10 mouse cellular contexts compared by ENCODE assay signal in the genomic region with DNA sequence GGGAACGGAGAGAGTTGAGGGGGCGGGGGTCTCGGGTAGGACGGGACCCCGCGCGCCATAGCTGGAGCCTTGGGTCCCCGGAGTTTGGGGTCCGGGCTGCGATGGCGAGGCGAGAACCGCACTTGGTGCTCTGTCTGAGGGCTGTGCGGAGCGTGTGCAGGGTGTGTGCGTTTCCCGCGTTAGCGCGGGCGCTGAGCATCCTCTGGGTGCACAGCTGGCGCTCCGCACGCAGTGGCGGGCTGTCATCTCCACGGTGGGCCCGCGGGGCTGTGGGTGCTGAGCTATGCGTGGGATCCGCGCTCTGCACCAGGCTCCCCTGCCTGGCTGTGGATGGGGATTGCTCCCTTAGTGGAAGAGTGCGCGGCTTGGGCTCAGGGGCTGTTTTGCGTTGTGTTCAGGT. TPM values are rescaled to one million over a fixed set of nuclear protein-coding genes. Genes with fewer than 3 reads are reported as not detected.
DNase-seq lines count a peak whose midpoint lies in the region; ATAC-seq and TF ChIP-seq lines count a peak whose summit lies in the region.
"Had no signal": no experiment of that assay in that cellular context is flagged by ENCODE, and none has a peak within 500 bp of the region (broad histone marks: within the 10 kb centered on the region; RNA-seq: fewer than 3 reads in every experiment).

No protein-coding gene starts in this region.

- H3K27ac ChIP-seq in liver, embryonic 12.5 days = no peak overlapping the region
- H3K27ac ChIP-seq in liver, postnatal 0 days (ENCODE audit: low read depth) = no peak overlapping the region
- no peak overlapping the region for H3K27ac ChIP-seq in forebrain, embryonic 13.5 days
- H3K27ac ChIP-seq in intestine, postnatal 0 days (ENCODE audit: low read depth, low read length) = no peak overlapping the region
- no peak overlapping the region for H3K27ac ChIP-seq in olfactory bulb, adult 2 months (ENCODE audit: insufficient read depth, low read depth, low read length)

- H3K4me3 ChIP-seq in liver, embryonic 12.5 days = peak overlapping the region; percentile 16
- H3K4me3 ChIP-seq in liver, postnatal 0 days (ENCODE audit: low read depth, low read length) = no peak overlapping the region
- peak overlapping the region; percentile 32 for H3K4me3 ChIP-seq in forebrain, embryonic 13.5 days
- H3K4me3 ChIP-seq in intestine, postnatal 0 days (ENCODE audit: low read depth, low read length) = peak overlapping the region; percentile 29
- peak overlapping the region; percentile 46 for H3K4me3 ChIP-seq in olfactory bulb, adult 2 months (ENCODE audit: insufficient read depth, low read depth, low read length)

- no peaks in the 10 kb centered on the region for H3K36me3 ChIP-seq in liver, embryonic 12.5 days
- H3K36me3 ChIP-seq in liver, postnatal 0 days (replicated peaks; ENCODE audit: insufficient read depth, low read length) = no peaks in the 10 kb centered on the region
- H3K36me3 ChIP-seq in forebrain, embryonic 13.5 days (ENCODE audit: poor library complexity, severe bottlenecking) = no peaks in the 10 kb centered on the region
- no peaks in the 10 kb centered on the region for H3K36me3 ChIP-seq in intestine, postnatal 0 days (ENCODE audit: control insufficient read depth, insufficient read depth)

- 0 out of 2 replicates have a peak, but pooled peaks have one; percentile 1 for TF ChIP-seq POLR2A in olfactory bulb, adult 2 months (IDR thresholded peaks at IDR 0.05; ENCODE audit: insufficient read depth, low read depth, low read length)

- no peaks in the 10 kb centered on the region for H3K9me3 ChIP-seq in liver, embryonic 12.5 days (replicated peaks)
- H3K9me3 ChIP-seq in liver, postnatal 0 days (ENCODE audit: low read length) = no peaks in the 10 kb centered on the region
- H3K9me3 ChIP-seq in forebrain, embryonic 13.5 days (replicated peaks) = no peaks in the 10 kb centered on the region
- no peaks in the 10 kb centered on the region for H3K9me3 ChIP-seq in intestine, postnatal 0 days (ENCODE audit: control insufficient read depth)

- H3K4me2 ChIP-seq in liver, embryonic 12.5 days = peak overlapping the region; percentile 46
- no peak overlapping the region for H3K4me2 ChIP-seq in liver, postnatal 0 days (ENCODE audit: low read depth, low read length)
- H3K4me2 ChIP-seq in forebrain, embryonic 13.5 days = peak overlapping the region; percentile 60
- peak overlapping the region; percentile 35 for H3K4me2 ChIP-seq in intestine, postnatal 0 days (replicated peaks; ENCODE audit: low read depth)

- peaks cover 31% of the 10 kb centered on the region; the same call in 1 of the 2 replicates for H3K4me1 ChIP-seq in liver, embryonic 12.5 days
- peaks cover 3% of the 10 kb centered on the region for H3K4me1 ChIP-seq in liver, postnatal 0 days (ENCODE audit: insufficient read depth)
- peaks cover 27% of the 10 kb centered on the region for H3K4me1 ChIP-seq in forebrain, embryonic 13.5 days
- H3K4me1 ChIP-seq in intestine, postnatal 0 days (replicated peaks; ENCODE audit: control insufficient read depth, insufficient read depth, low read length) = 0 out of 2 replicates have a peak, but pooled peaks cover 3% of the 10 kb centered on the region
- peaks cover 28% of the 10 kb centered on the region for H3K4me1 ChIP-seq in olfactory bulb, adult 2 months (ENCODE audit: control insufficient read depth, insufficient read depth, low read length)

- no peak for DNase-seq in liver, postnatal 0 days
- no peak for DNase-seq in right cerebral cortex, postnatal 25 days
- no peak for DNase-seq in adrenal gland, postnatal 14 days
- DNase-seq in cerebellum, adult 11 months = no peak
- DNase-seq: gastrocnemius, postnatal 36 days; left cerebral cortex, postnatal 4 days had no signal

- H3K9ac ChIP-seq in liver, embryonic 12.5 days = no peak overlapping the region
- no peak overlapping the region for H3K9ac ChIP-seq in liver, postnatal 0 days (replicated peaks)
- 0 out of 2 replicates have a peak overlapping the region, but pooled peaks have one; percentile 21 for H3K9ac ChIP-seq in forebrain, embryonic 13.5 days
- H3K9ac ChIP-seq in intestine, postnatal 0 days (ENCODE audit: low read depth, low read length) = no peak overlapping the region

- no peak for TF ChIP-seq CTCF in liver, postnatal 0 days (IDR thresholded peaks at IDR 0.05; ENCODE audit: low read depth)
- TF ChIP-seq CTCF in intestine, postnatal 0 days (IDR thresholded peaks at IDR 0.05; ENCODE audit: low read depth) = no peak
- no peak for TF ChIP-seq CTCF in olfactory bulb, adult 2 months (IDR thresholded peaks at IDR 0.05; ENCODE audit: insufficient read depth, low read depth, low read length)

- no peak for ATAC-seq in liver, embryonic 12.5 days
- no peak for ATAC-seq in liver, postnatal 0 days
- 0 out of 2 replicates have a peak, but pooled peaks have one; percentile 37 for ATAC-seq in forebrain, embryonic 13.5 days
- no peak for ATAC-seq in intestine, postnatal 0 days

- WGBS in liver, embryonic 12.5 days (ENCODE audit: insufficient replicate concordance) = 5% methylated on average over 34 of the region's 34 CpGs
- 3% methylated on average over 33 of the region's 34 CpGs for WGBS in liver, postnatal 0 days (ENCODE audit: insufficient replicate concordance)
- 2% methylated on average over 34 of the region's 34 CpGs for WGBS in forebrain, embryonic 13.5 days
- 3% methylated on average over 34 of the region's 34 CpGs for WGBS in intestine, postnatal 0 days
- 2% methylated on average over 34 of the region's 34 CpGs for WGBS in olfactory bulb, adult 2 months

- H3K27me3 ChIP-seq in liver, embryonic 12.5 days (replicated peaks) = peaks cover 100% of the 10 kb centered on the region
- H3K27me3 ChIP-seq in liver, postnatal 0 days (ENCODE audit: insufficient read depth, low read length) = peaks cover 67% of the 10 kb centered on the region
- H3K27me3 ChIP-seq in forebrain, embryonic 13.5 days = peaks cover 91% of the 10 kb centered on the region
- H3K27me3 ChIP-seq in intestine, postnatal 0 days (replicated peaks; ENCODE audit: control insufficient read depth, insufficient read depth, low read length) = peaks cover 53% of the 10 kb centered on the region

- TF ChIP-seq EP300 in liver, postnatal 0 days (IDR thresholded peaks at IDR 0.05; ENCODE audit: low read depth) = no peak

RNA-seq across cellular contexts. Expression of a gene that starts 0.5 kb away (rescaled TPM):
- polyA plus RNA-seq in liver, embryonic 12.5 days (2016; fragmentation: Nextera tagmentation; extraction: Ambion mirVana) = 0.06 and 0.10 TPM in 2 replicates
- polyA plus RNA-seq in liver, postnatal 0 days (2015; fragmentation: Nextera tagmentation; extraction: Ambion mirVana) = 0.08 and 0.20 TPM in 2 replicates
- polyA plus RNA-seq in forebrain, embryonic 13.5 days (2015; fragmentation: Nextera tagmentation; extraction: Ambion mirVana) = 0.40 and 0.64 TPM in 2 replicates
- polyA plus RNA-seq in intestine, postnatal 0 days (2015; fragmentation: Nextera tagmentation; extraction: Ambion mirVana) = 0.09 and 0.20 TPM in 2 replicates
- polyA plus RNA-seq in olfactory bulb, adult 2 months (2012; ENCODE audit: insufficient read depth, insufficient read length, low replicate concordance, missing spikeins) = not detected in 2 replicates
- total RNA-seq in adrenal gland, postnatal 14 days (2021) = 0.30 and 0.44 TPM in 2 replicates

RNA-seq across cellular contexts. Expression of a gene that starts 8.5 kb away (rescaled TPM):
- 2.4 and 2.9 TPM in 2 replicates for polyA plus RNA-seq in liver, embryonic 12.5 days (2016; fragmentation: Nextera tagmentation; extraction: Ambion mirVana)
- polyA plus RNA-seq in liver, postnatal 0 days (2015; fragmentation: Nextera tagmentation; extraction: Ambion mirVana) = 1.5 and 1.8 TPM in 2 replicates
- 0.18 and 0.21 TPM in 2 replicates for polyA plus RNA-seq in forebrain, embryonic 13.5 days (2015; fragmentation: Nextera tagmentation; extraction: Ambion mirVana)
- 46.7 and 50.4 TPM in 2 replicates for polyA plus RNA-seq in intestine, postnatal 0 days (2015; fragmentation: Nextera tagmentation; extraction: Ambion mirVana)
- not detected in 2 replicates for polyA plus RNA-seq in olfactory bulb, adult 2 months (2012; ENCODE audit: insufficient read depth, insufficient read length, low replicate concordance, missing spikeins)
- total RNA-seq in adrenal gland, postnatal 14 days (2021) = 8.4 and 10.9 TPM in 2 replicates

RNA-seq across cellular contexts. Expression of a gene that starts 27.0 kb away (rescaled TPM):
- 61.4 and 61.6 TPM in 2 replicates for polyA plus RNA-seq in liver, embryonic 12.5 days (2016; fragmentation: Nextera tagmentation; extraction: Ambion mirVana)
- 167 and 174 TPM in 2 replicates for polyA plus RNA-seq in liver, postnatal 0 days (2015; fragmentation: Nextera tagmentation; extraction: Ambion mirVana)
- 2.0 and 3.0 TPM in 2 replicates for polyA plus RNA-seq in forebrain, embryonic 13.5 days (2015; fragmentation: Nextera tagmentation; extraction: Ambion mirVana)
- polyA plus RNA-seq in intestine, postnatal 0 days (2015; fragmentation: Nextera tagmentation; extraction: Ambion mirVana) = 261 and 282 TPM in 2 replicates
- polyA plus RNA-seq in olfactory bulb, adult 2 months (2012; ENCODE audit: insufficient read depth, insufficient read length, low replicate concordance, missing spikeins) = not detected in 2 replicates
- 16.0 and 45.2 TPM in 2 replicates for total RNA-seq in adrenal gland, postnatal 14 days (2021)

RNA-seq across cellular contexts. Expression of a gene that starts 27.4 kb away (rescaled TPM):
- 6.9 and 7.2 TPM in 2 replicates for polyA plus RNA-seq in liver, embryonic 12.5 days (2016; fragmentation: Nextera tagmentation; extraction: Ambion mirVana)
- 5.6 TPM in 2 replicates for polyA plus RNA-seq in liver, postnatal 0 days (2015; fragmentation: Nextera tagmentation; extraction: Ambion mirVana)
- polyA plus RNA-seq in forebrain, embryonic 13.5 days (2015; fragmentation: Nextera tagmentation; extraction: Ambion mirVana) = 2.9 and 3.0 TPM in 2 replicates
- polyA plus RNA-seq in intestine, postnatal 0 days (2015; fragmentation: Nextera tagmentation; extraction: Ambion mirVana) = 13.1 and 18.8 TPM in 2 replicates
- polyA plus RNA-seq in olfactory bulb, adult 2 months (2012; ENCODE audit: insufficient read depth, insufficient read length, low replicate concordance, missing spikeins) = not detected in 2 replicates
- total RNA-seq in adrenal gland, postnatal 14 days (2021) = 3.9 and 4.7 TPM in 2 replicates

RNA-seq across cellular contexts. Expression of a gene that starts 30.7 kb away (rescaled TPM):
- 2.1 TPM in 2 replicates for polyA plus RNA-seq in liver, embryonic 12.5 days (2016; fragmentation: Nextera tagmentation; extraction: Ambion mirVana)
- 0.72 and 0.99 TPM in 2 replicates for polyA plus RNA-seq in liver, postnatal 0 days (2015; fragmentation: Nextera tagmentation; extraction: Ambion mirVana)
- 15.5 and 16.6 TPM in 2 replicates for polyA plus RNA-seq in forebrain, embryonic 13.5 days (2015; fragmentation: Nextera tagmentation; extraction: Ambion mirVana)
- polyA plus RNA-seq in intestine, postnatal 0 days (2015; fragmentation: Nextera tagmentation; extraction: Ambion mirVana) = 3.2 and 4.2 TPM in 2 replicates
- not detected in 2 replicates for polyA plus RNA-seq in olfactory bulb, adult 2 months (2012; ENCODE audit: insufficient read depth, insufficient read length, low replicate concordance, missing spikeins)
- total RNA-seq in adrenal gland, postnatal 14 days (2021) = 21.8 and 22.8 TPM in 2 replicates

Comparison
In these comparisons a context has a peak if more than half of its experiments do, and no peak if none do; other contexts are left out.
1. RNA of a gene that starts 8.5 kb away (polyA plus RNA-seq): 46.7 to 50.4 TPM in intestine, postnatal 0 days; 2.4 to 2.9 TPM in liver, embryonic 12.5 days, 1.5 to 1.8 TPM in liver, postnatal 0 days, 0.18 to 0.21 TPM in forebrain, embryonic 13.5 days and not detected in olfactory bulb, adult 2 months; every median in the first group is over 10 times any median in the second.
2. RNA of a gene that starts 27.0 kb away (polyA plus RNA-seq): 261 to 282 TPM in intestine, postnatal 0 days, 167 to 174 TPM in liver, postnatal 0 days and 61.4 to 61.6 TPM in liver, embryonic 12.5 days; 2.0 to 3.0 TPM in forebrain, embryonic 13.5 days and not detected in olfactory bulb, adult 2 months; every median in the first group is over 10 times any median in the second.